Mouse (Mus musculus): ENCODE data around the gene Gsto1.

Gene Gsto1

GRCm38 (mm10) chr19:47902316-47903201 lies 47.8 kb downstream of the Gsto1 start:
- CTCF ChIA-PET, result interaction anchor here (0.5 to 2.5 kb wide), 4 partner anchors 20 to 173 kb away, joined by 3 to 18 read pairs (median 4); no protein-coding TSS in a partner anchor
- POLR2A ChIA-PET, result interaction anchor here in 3 of 4 experiments (0.7 to 1.4 kb wide), 5 partner anchors 9 to 171 kb away, joined by 3 read pairs; partner anchors contain the start of gene Sfr1 (in 1 of the 3)

- CTCF ChIA-PET, result interaction anchor here in 3 of 4 experiments (0.7 to 2.5 kb wide), 3 partner anchors 21 to 549 kb away, joined by 10 to 18 read pairs (median 11); no protein-coding TSS in a partner anchor
- POLR2A ChIA-PET, result interaction anchor here in 3 of 4 experiments (0.7 to 1.4 kb wide), 5 partner anchors 10 to 29 kb away, joined by 3 to 6 read pairs (median 4); no protein-coding TSS in a partner anchor
These were observed 48.9 kb downstream of the Gsto1 start for GRCm38 (mm10) chr19:47903679-47904078.

GRCm38 (mm10) chr19:47905081-47905480 lies 50.3 kb downstream of the Gsto1 start:
- POLR2A ChIA-PET, result no interaction called here
- CTCF ChIA-PET, result interaction anchor here in 3 of 4 experiments (0.8 to 1.4 kb wide), 3 partner anchors 9 to 23 kb away, joined by 3 read pairs; no protein-coding TSS in a partner anchor

GRCm38 (mm10) chr19:47905603-47906002 lies 50.8 kb downstream of the Gsto1 start:
- POLR2A ChIA-PET, result no interaction called here
- CTCF ChIA-PET, result interaction anchor here in 2 of 4 experiments (1.1 to 1.4 kb wide), 2 partner anchors 10 to 23 kb away, joined by 3 read pairs; no protein-coding TSS in a partner anchor

GRCm38 (mm10) chr19:47907596-47907995 lies 52.8 kb downstream of the Gsto1 start:
- ChIA-PET CTCF (no interaction called here), POLR2A (no interaction called here)

- POLR2A ChIA-PET, result interaction anchor here in 2 of 4 experiments (0.5 to 1.1 kb wide), 3 partner anchors 10 to 486 kb away, joined by 3 to 6 read pairs (median 4); partner anchors contain the start of genes Cfap43 (in 1 of the 2) and Itprip (in 1 of the 2)
These were observed 54.2 kb downstream of the Gsto1 start for GRCm38 (mm10) chr19:47908961-47909371.

GRCm38 (mm10) chr19:47909387-47910116 lies 54.8 kb downstream of the Gsto1 start:
- ChIA-PET POLR2A (interaction anchor here in 3 of 4 experiments (0.6 to 1.1 kb wide), 4 partner anchors 9 to 416 kb away, joined by 3 to 6 read pairs (median 3); partner anchors contain the start of genes Cfap43 (in 2 of the 3) and Itprip (in 2 of the 3)), CTCF (interaction anchor here (0.5 to 1.4 kb wide), 6 partner anchors 10 to 422 kb away, joined by 3 to 6 read pairs (median 4); no protein-coding TSS in a partner anchor)

More at GRCm38 (mm10) chr19:47908961-47909371, 54.2 kb downstream of the Gsto1 start:
- CTCF ChIA-PET, result interaction anchor here (0.6 to 1.4 kb wide), 5 partner anchors 11 to 377 kb away, joined by 3 to 6 read pairs (median 4); no protein-coding TSS in a partner anchor

- ChIA-PET CTCF (interaction anchor here in 2 of 4 experiments (0.5 to 1.0 kb wide), 2 partner anchors 30 to 421 kb away, joined by 3 to 4 read pairs; no protein-coding TSS in a partner anchor), POLR2A (interaction anchor here in 2 of 4 experiments (0.7 to 1.1 kb wide), 3 partner anchors 9 to 417 kb away, joined by 3 to 6 read pairs (median 3); partner anchors contain the start of genes Cfap43 (in 2 of the 2) and Itprip (in 2 of the 2))
These were observed 55.4 kb downstream of the Gsto1 start for GRCm38 (mm10) chr19:47910117-47910618.

- ChIA-PET POLR2A (no interaction called here), CTCF (interaction anchor here in 1 of 4 experiments (0.6 kb wide), 1 partner anchor 80 kb away, joined by 6 read pairs; no protein-coding TSS in a partner anchor)
These were observed 56.0 kb downstream of the Gsto1 start for GRCm38 (mm10) chr19:47910751-47911150.

- ChIA-PET POLR2A (no interaction called here), CTCF (no interaction called here)
These were observed 58.6 kb downstream of the Gsto1 start for GRCm38 (mm10) chr19:47913344-47913743.

- POLR2A ChIA-PET, result interaction anchor here in 1 of 4 experiments (1.1 kb wide), 1 partner anchor 17 kb away, joined by 3 read pairs; no protein-coding TSS in a partner anchor
- CTCF ChIA-PET, result interaction anchor here in 2 of 4 experiments (0.6 to 0.7 kb wide), 2 partner anchors 18 to 83 kb away, joined by 3 to 5 read pairs; no protein-coding TSS in a partner anchor
These were observed 59.4 kb downstream of the Gsto1 start for GRCm38 (mm10) chr19:47914191-47914590.

Measured in embryonic stem cell, embryonic (primary cell).